Mouse (Mus musculus): ENCODE measurements around the gene Pcsk1.

GRCm38 (mm10) chr13:75088597-75088996 lies 1.0 kb upstream of the Pcsk1 start:
- TF ChIP-seq CHD2 (IDR thresholded peaks at IDR 0.05; ENCODE audit: low read depth, low read length) = no peak
- no peak for TF ChIP-seq ZNF384 (IDR thresholded peaks at IDR 0.05; ENCODE audit: low read depth, low read length)
- TF ChIP-seq ZC3H11A (IDR thresholded peaks at IDR 0.05; ENCODE audit: borderline replicate concordance, low read depth, low read length) = no peak
